Mouse (Mus musculus): ENCODE data around the gene Lrrc74b. TPM values are rescaled to one million over a fixed set of nuclear protein-coding genes. Genes with fewer than 3 reads are reported as not detected.

Lrrc74b gene
- polyA plus RNA-seq (2012; ENCODE audit: insufficient read depth, insufficient read length, low replicate concordance, missing spikeins) = not detected in 2 replicates

DNA sequence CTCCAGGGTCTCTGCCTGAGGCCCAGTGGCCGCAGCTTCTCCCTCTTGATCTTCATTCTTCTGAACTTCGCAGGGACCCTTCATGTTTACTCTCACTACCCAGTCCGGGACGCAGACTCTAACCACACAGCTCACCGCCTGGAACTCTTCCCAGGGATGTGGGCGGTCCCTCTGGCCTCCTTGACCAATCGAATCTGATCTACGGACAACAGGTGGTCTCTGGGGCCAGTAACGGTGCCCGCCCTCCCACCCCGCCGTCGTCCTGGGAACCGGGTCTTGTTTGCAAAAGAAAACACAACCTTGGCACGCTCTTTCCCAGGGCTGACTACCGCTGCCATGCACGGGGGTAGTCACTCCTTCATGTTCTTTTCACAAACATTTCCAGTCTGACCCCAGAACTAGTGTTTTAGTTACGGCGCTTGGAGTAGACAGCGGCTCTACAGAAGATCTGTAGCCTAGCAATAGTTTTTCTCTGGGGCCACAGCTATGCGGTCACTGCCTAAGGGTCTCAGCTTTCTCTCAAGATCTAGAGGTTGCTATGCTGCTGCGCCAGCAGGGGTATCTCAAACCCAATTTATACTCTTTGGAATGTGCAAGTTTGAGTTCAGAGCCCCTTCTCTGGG is at the start of gene Lrrc74b:
Gene Lrrc74b, minus strand, starts transcription at position 120 of the 623 bp plus-strand sequence.
- H3K27ac ChIP-seq (ENCODE audit: insufficient read depth, low read depth, low read length) = no peak within 1 kb of the TSS
- TF ChIP-seq POLR2A (IDR thresholded peaks at IDR 0.05; ENCODE audit: insufficient read depth, low read depth, low read length) = no peak
- no peak for TF ChIP-seq CTCF (IDR thresholded peaks at IDR 0.05; ENCODE audit: insufficient read depth, low read depth, low read length)
- peak within 1 kb of the TSS; percentile 31 for H3K4me3 ChIP-seq (ENCODE audit: insufficient read depth, low read depth, low read length)
- 7% methylated on average over 22 of the region's 22 CpGs for WGBS
- H3K4me1 ChIP-seq (ENCODE audit: control insufficient read depth, insufficient read depth, low read length) = peaks cover 27% of the 10 kb centered on the region

DNA sequence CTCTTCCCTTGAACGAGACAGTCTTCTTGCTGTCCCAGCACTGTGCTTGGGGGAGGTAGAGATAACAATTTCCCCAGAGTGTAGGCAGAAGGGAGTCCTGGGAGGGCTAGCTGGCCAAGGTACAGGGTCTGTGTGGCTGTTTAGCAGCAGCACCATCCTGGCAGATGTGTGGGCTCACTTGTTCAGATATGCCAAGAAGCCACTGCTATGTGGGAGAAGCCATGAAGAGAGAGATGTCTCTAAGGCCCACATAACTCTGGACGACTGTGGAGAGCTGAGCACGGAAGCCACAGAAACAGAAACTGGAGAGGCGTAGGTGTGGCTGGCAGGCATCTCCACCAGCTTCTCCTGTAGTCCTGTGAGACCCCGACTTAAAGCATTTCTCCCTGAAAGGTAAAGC is 44.6 kb upstream of the Lrrc74b start:
- TF ChIP-seq POLR2A (IDR thresholded peaks at IDR 0.05; ENCODE audit: insufficient read depth, low read depth, low read length) = no peak
- TF ChIP-seq CTCF (IDR thresholded peaks at IDR 0.05; ENCODE audit: insufficient read depth, low read depth, low read length) = no peak
- Histone ChIP-seq H3K4me3 (ENCODE audit: insufficient read depth, low read depth, low read length) (no peak overlapping the region), H3K27ac (ENCODE audit: insufficient read depth, low read depth, low read length) (no peak overlapping the region), H3K4me1 (ENCODE audit: control insufficient read depth, insufficient read depth, low read length) (no peaks in the 10 kb centered on the region)
- 65% methylated on average over 5 of the region's 5 CpGs for WGBS

DNA sequence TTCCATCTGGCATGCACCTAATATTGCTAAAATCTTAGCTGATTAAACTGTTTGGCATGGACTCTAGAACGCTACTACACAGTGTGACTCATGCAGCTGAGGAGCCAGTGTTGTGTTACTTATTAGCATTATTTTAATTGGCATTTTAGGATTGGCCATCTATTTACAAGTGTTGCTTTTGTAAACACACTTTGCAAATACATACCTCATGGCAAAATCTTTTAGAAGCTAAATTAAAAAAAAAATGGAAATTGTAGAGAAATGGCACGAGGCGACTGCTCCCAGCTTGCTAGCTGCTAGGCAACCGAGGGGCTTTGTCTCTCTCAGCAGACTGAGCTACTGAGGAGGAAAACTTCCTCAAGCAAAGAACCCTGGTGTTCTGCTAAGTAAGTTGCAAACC is 43.9 kb upstream of the Lrrc74b start:
- WGBS = 18% methylated on average over 4 of the region's 4 CpGs
- H3K4me1 ChIP-seq (ENCODE audit: control insufficient read depth, insufficient read depth, low read length) = no peaks in the 10 kb centered on the region
- no peak overlapping the region for H3K4me3 ChIP-seq (ENCODE audit: insufficient read depth, low read depth, low read length)
- no peak for TF ChIP-seq POLR2A (IDR thresholded peaks at IDR 0.05; ENCODE audit: insufficient read depth, low read depth, low read length)
- no peak for TF ChIP-seq CTCF (IDR thresholded peaks at IDR 0.05; ENCODE audit: insufficient read depth, low read depth, low read length)
- no peak overlapping the region for H3K27ac ChIP-seq (ENCODE audit: insufficient read depth, low read depth, low read length)

DNA sequence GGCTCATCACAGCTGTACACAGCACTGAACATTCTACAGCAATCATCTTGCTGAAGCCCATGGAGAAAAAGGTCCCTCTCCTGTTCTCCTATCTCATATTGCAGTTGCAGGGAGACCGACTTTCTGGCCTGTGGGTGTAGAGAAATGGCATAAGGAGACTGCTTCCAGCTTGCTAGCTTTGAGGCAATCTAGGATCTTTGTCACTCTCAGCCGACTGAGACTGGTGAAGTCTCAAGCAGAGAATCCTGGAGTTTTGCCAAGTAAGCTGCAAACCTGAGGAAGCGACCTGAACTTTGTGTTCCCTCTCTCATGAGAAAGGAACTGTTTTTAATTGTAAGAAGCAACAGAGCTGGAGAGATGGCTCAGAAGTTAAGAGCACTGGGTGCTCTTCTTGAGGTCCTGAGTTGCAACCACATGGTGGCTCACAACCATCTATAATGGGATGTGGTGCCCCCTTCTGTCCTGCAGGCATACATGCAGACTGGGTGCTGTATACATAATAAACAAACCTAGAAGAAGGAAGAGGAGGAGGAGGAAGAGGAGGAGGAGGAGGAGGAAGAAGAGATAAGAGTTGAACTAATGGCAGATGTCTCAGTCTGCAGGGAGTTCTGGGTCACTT is 40.0 kb upstream of the Lrrc74b start:
- H3K4me3 ChIP-seq (ENCODE audit: insufficient read depth, low read depth, low read length) = no peak overlapping the region
- 62% methylated on average over 3 of the region's 3 CpGs for WGBS
- TF ChIP-seq CTCF (IDR thresholded peaks at IDR 0.05; ENCODE audit: insufficient read depth, low read depth, low read length) (no peak), POLR2A (IDR thresholded peaks at IDR 0.05; ENCODE audit: insufficient read depth, low read depth, low read length) (no peak)

DNA sequence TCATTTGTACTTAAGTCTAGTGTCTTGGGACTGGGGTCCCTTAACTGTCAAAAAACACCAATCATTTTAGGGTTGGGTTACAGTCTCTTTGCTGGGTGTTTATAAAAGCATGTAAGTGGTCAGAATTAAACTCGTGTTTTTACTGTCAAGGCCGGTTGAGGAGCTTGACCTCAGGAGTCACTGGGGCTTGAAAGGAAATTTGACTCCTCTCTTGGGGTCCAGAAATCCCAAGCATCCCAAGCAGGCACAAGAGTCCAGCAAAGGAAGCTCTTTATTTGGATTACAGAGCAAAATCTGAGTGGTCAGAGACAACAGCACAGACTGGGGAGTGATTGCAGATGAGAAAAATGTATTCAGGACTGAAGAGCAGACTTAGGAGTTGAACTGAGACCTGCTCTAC is 29.7 kb upstream of the Lrrc74b start:
- H3K4me3 ChIP-seq (ENCODE audit: insufficient read depth, low read depth, low read length) = no peak overlapping the region

More for the DNA sequence above, 40.0 kb upstream of the Lrrc74b start:
- H3K27ac ChIP-seq (ENCODE audit: insufficient read depth, low read depth, low read length) = no peak overlapping the region
- H3K4me1 ChIP-seq (ENCODE audit: control insufficient read depth, insufficient read depth, low read length) = no peaks in the 10 kb centered on the region

DNA sequence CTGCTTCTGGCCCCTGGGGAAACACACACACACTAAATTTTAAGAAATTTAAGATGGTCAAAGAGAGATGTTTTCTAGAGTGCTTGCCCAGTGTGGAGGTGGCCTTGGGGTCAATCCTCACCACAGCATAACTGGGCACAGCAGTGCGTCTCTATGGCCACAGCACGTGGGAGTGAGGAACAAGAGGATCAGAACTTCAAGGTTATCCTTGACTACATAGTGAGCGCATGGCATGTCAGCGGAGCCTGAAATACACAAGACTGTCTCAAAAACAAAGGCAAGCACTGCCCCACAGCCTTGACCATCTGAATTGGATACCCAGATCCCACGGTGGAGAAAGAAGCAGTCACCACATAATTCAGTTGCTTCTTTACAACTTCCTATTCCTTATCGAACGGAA is 23.5 kb upstream of the Lrrc74b start:
- 87% methylated on average over 7 of the region's 7 CpGs for WGBS

More for the DNA sequence above, 29.7 kb upstream of the Lrrc74b start:
- Histone ChIP-seq H3K4me1 (ENCODE audit: control insufficient read depth, insufficient read depth, low read length) (no peaks in the 10 kb centered on the region), H3K27ac (ENCODE audit: insufficient read depth, low read depth, low read length) (no peak overlapping the region)
- WGBS = 55% methylated on average over 2 of the region's 2 CpGs
- TF ChIP-seq CTCF (IDR thresholded peaks at IDR 0.05; ENCODE audit: insufficient read depth, low read depth, low read length) = no peak
- TF ChIP-seq POLR2A (IDR thresholded peaks at IDR 0.05; ENCODE audit: insufficient read depth, low read depth, low read length) = no peak

DNA sequence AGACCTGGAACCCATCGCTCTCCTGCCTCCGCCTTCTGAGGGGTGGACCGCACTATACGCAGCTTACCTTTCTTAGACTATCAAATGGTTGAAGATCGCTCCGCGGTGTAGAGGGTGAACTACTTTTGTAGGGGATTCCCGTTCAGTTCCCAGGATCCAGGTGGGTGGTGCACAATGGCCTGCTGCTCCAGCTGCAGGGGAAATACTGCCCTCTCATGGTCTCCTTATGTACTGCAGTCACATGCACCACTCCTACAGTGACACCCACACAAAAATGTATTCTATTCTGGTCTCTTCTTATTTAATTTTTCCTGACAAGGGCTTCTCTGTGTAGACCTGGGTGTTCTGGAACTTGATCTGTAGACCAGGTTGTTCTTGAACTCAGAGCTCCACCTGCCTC is 22.0 kb upstream of the Lrrc74b start, which contains the start of gene Slc7a4:
Gene Slc7a4, minus strand, starts transcription at position 151 of the 400 bp plus-strand sequence.
- Histone ChIP-seq H3K4me3 (ENCODE audit: insufficient read depth, low read depth, low read length) (no peak within 1 kb of the TSS), H3K27ac (ENCODE audit: insufficient read depth, low read depth, low read length) (no peak within 1 kb of the TSS), H3K4me1 (ENCODE audit: control insufficient read depth, insufficient read depth, low read length) (no peaks in the 10 kb centered on the region)
- TF ChIP-seq CTCF (IDR thresholded peaks at IDR 0.05; ENCODE audit: insufficient read depth, low read depth, low read length) (0 out of 2 replicates have a peak, but pooled peaks have one; percentile 25), POLR2A (IDR thresholded peaks at IDR 0.05; ENCODE audit: insufficient read depth, low read depth, low read length) (no peak)
- WGBS = 19% methylated on average over 8 of the region's 8 CpGs

More for the DNA sequence above, 23.5 kb upstream of the Lrrc74b start:
- no peak overlapping the region for H3K4me3 ChIP-seq (ENCODE audit: insufficient read depth, low read depth, low read length)
- no peak overlapping the region for H3K27ac ChIP-seq (ENCODE audit: insufficient read depth, low read depth, low read length)
- no peak for TF ChIP-seq CTCF (IDR thresholded peaks at IDR 0.05; ENCODE audit: insufficient read depth, low read depth, low read length)
- no peak for TF ChIP-seq POLR2A (IDR thresholded peaks at IDR 0.05; ENCODE audit: insufficient read depth, low read depth, low read length)
- H3K4me1 ChIP-seq (ENCODE audit: control insufficient read depth, insufficient read depth, low read length) = no peaks in the 10 kb centered on the region

DNA sequence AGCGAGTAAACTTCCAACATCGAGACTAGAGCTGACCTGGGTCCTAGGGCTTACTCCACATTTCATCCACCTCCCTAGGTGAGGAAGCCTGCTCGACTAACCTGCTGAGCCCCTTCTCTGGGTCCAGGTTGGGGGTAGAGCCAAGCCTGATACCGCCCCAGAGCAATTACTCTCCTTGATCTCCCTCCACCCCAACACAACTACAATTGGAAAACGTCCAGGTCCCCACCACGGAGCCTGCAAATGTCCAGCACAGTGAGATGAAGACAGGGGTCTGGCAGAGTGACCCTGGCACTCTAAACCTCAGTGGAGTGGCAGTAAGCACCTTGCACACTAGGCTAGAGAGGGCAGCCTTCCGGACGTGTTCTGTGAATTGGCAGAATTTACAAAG is 15.8 kb upstream of the Lrrc74b start:
- TF ChIP-seq CTCF (IDR thresholded peaks at IDR 0.05; ENCODE audit: insufficient read depth, low read depth, low read length) (no peak), POLR2A (IDR thresholded peaks at IDR 0.05; ENCODE audit: insufficient read depth, low read depth, low read length) (no peak)
- Histone ChIP-seq H3K27ac (ENCODE audit: insufficient read depth, low read depth, low read length) (no peak overlapping the region), H3K4me3 (ENCODE audit: insufficient read depth, low read depth, low read length) (peak overlapping the region; percentile 55), H3K4me1 (ENCODE audit: control insufficient read depth, insufficient read depth, low read length) (peaks cover 36% of the 10 kb centered on the region)
- 8% methylated on average over 8 of the region's 8 CpGs for WGBS
